Mouse (Mus musculus) testis, adult 2 months (tissue): ENCODE data around the gene Gsta1.

ENCODE experiments used
- CTCF ChIP-seq: fragments of 200-500 bp; IDR thresholded peaks from 2 replicates; pipeline ENCODE4 v1.5.1; 2012; ENCODE audit warnings: low read depth, mild to moderate bottlenecking, inconsistent platforms, low read length, moderate library complexity; ENCODE audit not compliant: control insufficient read depth, insufficient read depth, insufficient replicate concordance
- POLR2A ChIP-seq: fragments of 200-500 bp; IDR thresholded peaks from 2 replicates; pipeline ENCODE4 v1.6.1; 2012; ENCODE audit warnings: low read depth, mild to moderate bottlenecking, inconsistent platforms, low read length, moderate library complexity; ENCODE audit not compliant: control insufficient read depth

- no peak for TF ChIP-seq CTCF
- no peak for TF ChIP-seq POLR2A
Observed at GRCm38 (mm10) chr9:78212341-78213049, 18.0 kb upstream of the Gsta1 start.
